Mouse (Mus musculus) liver, adult 2 months (tissue): ENCODE measurements around the gene Plce1.

Source experiments
- CTCF ChIP-seq: fragments of 200-500 bp; IDR thresholded peaks from 2 replicates; pipeline ENCODE4 v1.5.1; 2011; ENCODE audit warnings: low read depth, low read length, control low read depth
- POLR2A ChIP-seq: fragments of 200-500 bp; IDR thresholded peaks from 2 replicates; pipeline ENCODE4 v1.6.1; 2011; ENCODE audit warnings: low read length, control low read depth; ENCODE audit not compliant: insufficient read depth; ENCODE audit errors: extremely low read depth

DNA sequence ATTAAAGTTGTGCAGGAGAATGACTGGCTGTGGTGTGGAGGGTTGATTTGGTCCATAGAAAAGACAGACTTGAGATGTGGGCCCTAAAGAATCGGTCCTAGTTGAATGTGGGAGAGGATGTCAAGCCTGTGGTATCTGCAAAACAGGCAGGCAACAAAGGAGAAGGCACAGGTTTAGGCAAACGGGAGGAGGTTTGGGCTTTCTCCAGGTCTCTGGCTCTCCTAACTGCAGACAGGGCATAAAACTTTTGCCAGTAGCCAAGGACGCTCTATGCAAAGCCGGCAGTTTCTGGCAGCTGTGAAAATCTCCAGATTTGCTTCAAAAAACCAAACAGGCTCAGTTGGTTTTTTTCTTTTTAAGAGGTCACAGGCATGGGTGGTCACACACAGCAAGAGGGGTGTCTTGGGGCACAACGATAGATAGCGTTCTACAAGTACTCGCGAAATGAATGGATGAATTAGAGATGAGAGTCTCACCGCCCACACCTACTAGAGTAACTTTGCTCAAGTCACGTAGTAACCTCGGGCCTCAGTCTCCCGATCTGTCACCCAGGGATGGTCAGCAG lies 671 bp upstream of the Plce1 start:
- TF ChIP-seq CTCF (no peak), POLR2A (no peak)
